In the genomic region with DNA sequence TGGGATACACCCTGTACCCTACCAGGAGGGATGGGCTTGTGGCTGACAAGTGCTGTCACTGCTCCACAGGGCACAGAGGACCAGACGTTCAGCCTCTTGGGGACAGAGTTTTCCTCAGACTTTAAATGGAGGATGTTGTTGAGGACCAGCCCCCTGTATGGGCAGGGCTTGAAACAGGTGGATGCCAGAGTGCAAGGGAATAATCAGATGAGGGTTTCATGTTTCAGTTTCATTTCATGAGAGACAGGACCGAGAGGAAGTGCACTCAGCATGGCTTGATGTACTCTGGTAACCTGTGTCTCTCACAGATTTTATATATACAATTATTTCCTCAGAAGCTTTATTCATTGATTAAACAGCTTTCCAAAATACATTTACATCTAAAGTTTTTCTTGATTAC, we compare ENCODE assay signal across 22 mouse cellular contexts. TPM values are rescaled to one million over a fixed set of nuclear protein-coding genes. Genes with fewer than 3 reads are reported as not detected.
A peak's percentile ranks its signal among the peaks of the same experiment; 100 is the strongest.
DNase-seq lines count a peak whose midpoint lies in the region; ATAC-seq lines count a peak whose summit lies in the region.
"Had no signal": no experiment of that assay in that cellular context is flagged by ENCODE, and none has a peak within 500 bp of the region (broad histone marks: within the 10 kb centered on the region; RNA-seq: fewer than 3 reads in every experiment).

No protein-coding gene starts in this region.

- H3K36me3 ChIP-seq in heart, embryonic 15.5 days, result no peaks in the 10 kb centered on the region
- no peaks in the 10 kb centered on the region for H3K36me3 ChIP-seq in heart, embryonic 10.5 days
- no peaks in the 10 kb centered on the region for H3K36me3 ChIP-seq in midbrain, embryonic 10.5 days
- H3K36me3 ChIP-seq in limb, embryonic 10.5 days, result no peaks in the 10 kb centered on the region
- H3K36me3 ChIP-seq: forebrain, embryonic 12.5 days; heart, embryonic 12.5 days; neural tube, embryonic 12.5 days had no signal

- no peak overlapping the region for H3K4me3 ChIP-seq in heart, embryonic 15.5 days
- H3K4me3 ChIP-seq in heart, embryonic 10.5 days, result no peak overlapping the region
- no peak overlapping the region for H3K4me3 ChIP-seq in midbrain, embryonic 10.5 days
- no peak overlapping the region for H3K4me3 ChIP-seq in limb, embryonic 10.5 days
- H3K4me3 ChIP-seq: forebrain, embryonic 12.5 days; heart, embryonic 12.5 days; layer of hippocampus, adult 2 months; megakaryocyte, embryonic 14.5 days; neural tube, embryonic 12.5 days had no signal

- WGBS in heart, embryonic 15.5 days, result 41% methylated on average over 2 of the region's 2 CpGs
- WGBS in heart, embryonic 10.5 days, result 38% methylated on average over 2 of the region's 2 CpGs
- WGBS in midbrain, embryonic 10.5 days, result 63% methylated on average over 2 of the region's 2 CpGs
- 47% methylated on average over 2 of the region's 2 CpGs for WGBS in limb, embryonic 10.5 days

- H3K9me3 ChIP-seq in heart, embryonic 15.5 days (replicated peaks), result no peaks in the 10 kb centered on the region; the same call in 1 of the 2 replicates
- no peaks in the 10 kb centered on the region for H3K9me3 ChIP-seq in heart, embryonic 10.5 days
- no peaks in the 10 kb centered on the region for H3K9me3 ChIP-seq in midbrain, embryonic 10.5 days (replicated peaks)
- H3K9me3 ChIP-seq in limb, embryonic 10.5 days (replicated peaks), result no peaks in the 10 kb centered on the region
- H3K9me3 ChIP-seq: forebrain, embryonic 12.5 days; neural tube, embryonic 12.5 days had no signal

- H3K27me3 ChIP-seq in heart, embryonic 15.5 days, result no peaks in the 10 kb centered on the region
- no peaks in the 10 kb centered on the region for H3K27me3 ChIP-seq in heart, embryonic 10.5 days (ENCODE audit: insufficient read depth, poor library complexity, severe bottlenecking)
- H3K27me3 ChIP-seq in midbrain, embryonic 10.5 days (ENCODE audit: low read depth, poor library complexity, severe bottlenecking), result no peaks in the 10 kb centered on the region
- no peaks in the 10 kb centered on the region for H3K27me3 ChIP-seq in limb, embryonic 10.5 days (ENCODE audit: low read depth, poor library complexity, severe bottlenecking)
- H3K27me3 ChIP-seq: forebrain, embryonic 12.5 days; heart, embryonic 12.5 days; megakaryocyte, embryonic 14.5 days; neural tube, embryonic 12.5 days had no signal

- peak; percentile 27; the same call in 1 of the 2 replicates for ATAC-seq in heart, embryonic 15.5 days (replicated peaks; ENCODE audit: insufficient number of reproducible peaks, insufficient read depth, low FRiP score, low read depth)
- ATAC-seq in granulocyte monocyte progenitor cell, adult 5-6 weeks (replicated peaks; ENCODE audit: poor library complexity, severe bottlenecking), result 0 out of 2 replicates have a peak, but pooled peaks have one; percentile 45
- ATAC-seq in megakaryocyte progenitor cell, adult 5-6 weeks (replicated peaks; ENCODE audit: poor library complexity), result peak; percentile 63; the same call in 1 of the 2 replicates
- ATAC-seq: hindbrain, postnatal 0 days; lung, postnatal 0 days had no signal

- H3K4me2 ChIP-seq in heart, embryonic 15.5 days, result no peak overlapping the region
- H3K4me2 ChIP-seq: forebrain, embryonic 12.5 days; heart, embryonic 12.5 days; neural tube, embryonic 12.5 days had no signal

- H3K27ac ChIP-seq in heart, embryonic 15.5 days, result no peak overlapping the region
- H3K27ac ChIP-seq in heart, embryonic 10.5 days, result no peak overlapping the region
- no peak overlapping the region for H3K27ac ChIP-seq in midbrain, embryonic 10.5 days (replicated peaks)
- no peak overlapping the region for H3K27ac ChIP-seq in limb, embryonic 10.5 days
- H3K27ac ChIP-seq: forebrain, embryonic 12.5 days; hindbrain, postnatal 0 days; layer of hippocampus, adult 2 months; liver, embryonic 14.5 days; neural tube, embryonic 12.5 days had no signal

- H3K9ac ChIP-seq in heart, embryonic 15.5 days, result no peak overlapping the region
- H3K9ac ChIP-seq: forebrain, embryonic 12.5 days; heart, embryonic 12.5 days; liver, embryonic 14.5 days; neural tube, embryonic 12.5 days had no signal

- H3K4me1 ChIP-seq in heart, embryonic 15.5 days (replicated peaks), result no peaks in the 10 kb centered on the region
- no peaks in the 10 kb centered on the region for H3K4me1 ChIP-seq in heart, embryonic 10.5 days
- H3K4me1 ChIP-seq in midbrain, embryonic 10.5 days, result no peaks in the 10 kb centered on the region
- no peaks in the 10 kb centered on the region for H3K4me1 ChIP-seq in limb, embryonic 10.5 days
- H3K4me1 ChIP-seq: forebrain, embryonic 12.5 days; heart, embryonic 12.5 days; megakaryocyte, embryonic 14.5 days; neural tube, embryonic 12.5 days had no signal

- DNase-seq in heart, embryonic 10.5 days (ENCODE audit: low spot score), result no peak
- DNase-seq in CD4-positive helper T cell, adult 2 months (ENCODE audit: low read depth, low spot score), result peak; percentile 72
- no peak for DNase-seq in midbrain, embryonic 10.5 days (ENCODE audit: low spot score)
- no peak for DNase-seq in limb, embryonic 10.5 days (ENCODE audit: low spot score)
- DNase-seq in liver, result no peak
- DNase-seq: adrenal gland, adult 2 months; cerebellum, postnatal 10 days; gastrocnemius, postnatal 36 days; heart, postnatal 36 days; kidney, postnatal 10 days; right cerebral cortex, postnatal 25 days had no signal

RNA-seq across cellular contexts. Expression of gene Tnfrsf8, which starts 38.9 kb away (rescaled TPM):
- polyA plus RNA-seq in heart, embryonic 15.5 days (2015; fragmentation: Nextera tagmentation; extraction: Ambion mirVana), result 0.18 and 2.3 TPM in 2 replicates
- polyA plus RNA-seq in heart, embryonic 10.5 days (2016; fragmentation: Nextera tagmentation; extraction: Ambion mirVana), result not detected in 2 replicates
- 0.49 TPM in 1 of 2 replicates, not detected in the other for total RNA-seq in granulocyte monocyte progenitor cell, adult 5-6 weeks (2014; fragmentation: Nextera tagmentation)
- 1.1 and 1.8 TPM in 2 replicates for total RNA-seq in granulocyte monocyte progenitor cell, adult 5-6 weeks (2017)
- 1.4 TPM in 2 replicates for total RNA-seq in megakaryocyte progenitor cell, adult 5-6 weeks (2015)
- 0.74 and 1.1 TPM in 2 replicates for total RNA-seq in megakaryocyte progenitor cell, adult 5-6 weeks (2017)
- polyA plus RNA-seq in midbrain, embryonic 10.5 days (2016; fragmentation: Nextera tagmentation; extraction: Ambion mirVana), result not detected in 2 replicates
- 0.05 TPM in 1 of 2 replicates, not detected in the other for polyA plus RNA-seq in limb, embryonic 10.5 days (2016; fragmentation: Nextera tagmentation; extraction: Ambion mirVana)
- polyA plus RNA-seq: heart, embryonic 12.5 days had no signal
